Mouse (Mus musculus): ENCODE measurements at regions not wholly inside any gene's neighbourhood (a gene's known extent, or its start where the extent isn't known, plus 50 kb on each side); places are given as distances from the start of the nearest gene placed in this dataset.

DNA sequence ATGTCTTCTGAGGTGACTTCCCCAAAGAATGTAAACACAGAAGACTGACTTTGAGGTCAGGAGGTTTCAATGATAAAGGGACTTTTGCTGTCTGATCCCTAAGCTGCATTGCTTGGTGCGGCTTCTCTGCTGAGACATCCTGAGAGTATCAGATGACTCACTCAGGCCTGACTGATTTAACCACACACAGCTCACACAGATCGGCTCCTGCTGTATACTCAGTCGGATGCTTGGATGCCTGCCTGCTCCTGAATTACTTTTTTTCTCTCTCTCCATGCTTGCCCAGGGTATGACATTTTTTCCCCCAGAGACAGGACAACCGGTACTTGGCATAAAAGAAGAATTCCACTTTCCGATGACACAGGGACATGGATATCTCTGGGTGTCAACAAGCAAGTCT, 456.2 kb downstream of the Zfp704 start:
- 34% methylated on average over 5 of the region's 5 CpGs for WGBS

DNA sequence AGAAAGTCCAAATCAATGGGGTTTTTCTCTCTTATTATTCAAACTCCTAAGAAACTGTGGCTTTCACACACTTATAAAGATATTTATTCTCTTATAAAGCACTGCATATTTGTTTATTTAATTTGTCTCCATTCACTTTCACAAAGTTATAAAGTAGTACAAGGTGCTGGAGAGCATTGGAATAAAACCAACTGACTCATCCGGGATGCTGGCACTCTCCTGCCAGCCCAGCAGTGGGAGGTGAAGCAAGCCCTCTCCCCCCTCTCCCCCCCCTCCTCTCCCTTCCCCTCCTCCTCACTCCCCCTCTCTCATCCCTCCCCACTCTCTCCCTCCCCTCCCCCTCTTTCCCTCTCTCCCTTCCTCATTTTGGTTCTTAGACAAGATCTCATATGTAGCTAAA, 457.6 kb downstream of the Zfp704 start:
- Histone ChIP-seq H3K4me2 (no peak overlapping the region), H3K9me3 (ENCODE audit: low read depth, low read length) (no peaks in the 10 kb centered on the region), H3K4me1 (ENCODE audit: insufficient read depth) (no peaks in the 10 kb centered on the region), H3K27me3 (ENCODE audit: insufficient read depth, low read length) (no peaks in the 10 kb centered on the region), H3K9ac (no peak overlapping the region), H3K27ac (ENCODE audit: low read depth) (no peak overlapping the region), H3K4me3 (ENCODE audit: low read depth, low read length) (no peak overlapping the region), H3K36me3 (ENCODE audit: insufficient read depth) (no peaks in the 10 kb centered on the region)
- ATAC-seq (ENCODE audit: insufficient read depth), result no peak
- TF ChIP-seq CTCF (IDR thresholded peaks at IDR 0.05; ENCODE audit: low read depth), result no peak
- no peak for DNase-seq
- 29% methylated on average over 1 of the region's 1 CpGs for WGBS

More for the DNA sequence above, 456.2 kb downstream of the Zfp704 start:
- Histone ChIP-seq H3K27me3 (ENCODE audit: insufficient read depth, low read length) (no peaks in the 10 kb centered on the region), H3K4me1 (ENCODE audit: insufficient read depth) (no peaks in the 10 kb centered on the region), H3K9me3 (ENCODE audit: low read depth, low read length) (no peaks in the 10 kb centered on the region), H3K27ac (ENCODE audit: low read depth) (no peak overlapping the region), H3K4me2 (no peak overlapping the region), H3K36me3 (ENCODE audit: insufficient read depth) (no peaks in the 10 kb centered on the region), H3K4me3 (ENCODE audit: low read depth, low read length) (no peak overlapping the region), H3K9ac (no peak overlapping the region)
- no peak for ATAC-seq (ENCODE audit: insufficient read depth)
- DNase-seq, result no peak
- TF ChIP-seq CTCF (IDR thresholded peaks at IDR 0.05; ENCODE audit: low read depth), result no peak

DNA sequence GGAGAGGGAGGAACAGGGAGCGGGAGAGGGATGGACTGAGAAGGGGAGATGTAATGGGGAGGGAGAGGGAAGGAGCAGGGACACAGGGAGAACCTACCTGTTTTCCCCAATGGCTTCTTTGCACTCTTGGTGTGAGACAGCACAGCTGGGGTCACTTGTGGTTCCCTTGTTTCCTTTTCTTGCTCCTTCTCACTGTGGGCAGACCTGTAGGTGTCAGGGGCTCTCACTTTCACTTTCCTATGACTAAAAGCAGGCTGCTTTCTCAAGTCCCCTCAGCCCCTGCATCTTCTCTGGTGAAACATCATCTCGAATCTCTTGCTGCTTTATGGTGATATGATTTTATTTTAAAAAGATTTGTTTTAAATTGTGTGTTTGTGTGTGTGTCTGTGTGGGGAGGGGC, 458.3 kb downstream of the Zfp704 start:
- no peak for ATAC-seq (ENCODE audit: insufficient read depth)
- TF ChIP-seq CTCF (IDR thresholded peaks at IDR 0.05; ENCODE audit: low read depth), result no peak
- Histone ChIP-seq H3K27ac (ENCODE audit: low read depth) (no peak overlapping the region), H3K27me3 (ENCODE audit: insufficient read depth, low read length) (no peaks in the 10 kb centered on the region), H3K4me3 (ENCODE audit: low read depth, low read length) (no peak overlapping the region), H3K9ac (no peak overlapping the region), H3K4me2 (no peak overlapping the region), H3K9me3 (ENCODE audit: low read depth, low read length) (no peaks in the 10 kb centered on the region), H3K36me3 (ENCODE audit: insufficient read depth) (no peaks in the 10 kb centered on the region), H3K4me1 (ENCODE audit: insufficient read depth) (no peaks in the 10 kb centered on the region)
- 41% methylated on average over 2 of the region's 2 CpGs for WGBS
- no peak for DNase-seq

DNA sequence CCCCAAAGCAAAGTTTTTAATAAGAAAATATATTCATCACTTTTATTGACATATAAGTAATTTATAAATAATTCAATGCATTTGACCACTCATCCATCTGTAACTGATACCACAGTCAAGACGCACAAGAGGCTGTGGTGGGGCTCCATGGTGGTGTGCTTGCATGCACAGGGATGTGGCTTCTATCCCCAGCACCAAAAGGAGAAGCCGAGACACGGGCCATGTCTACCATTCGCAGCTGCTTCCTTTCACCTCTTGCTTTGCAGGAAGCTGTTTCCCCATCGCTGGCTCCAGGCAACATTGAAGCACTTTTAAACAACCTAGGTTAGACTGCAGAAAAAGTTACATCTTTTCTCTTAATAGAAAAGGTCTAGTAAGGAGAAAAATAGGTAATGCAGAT, 461.3 kb downstream of the Zfp704 start:
- H3K4me1 ChIP-seq (ENCODE audit: insufficient read depth), result no peaks in the 10 kb centered on the region
- no peak overlapping the region for H3K27ac ChIP-seq (ENCODE audit: low read depth)
- ATAC-seq (ENCODE audit: insufficient read depth) (no peak), DNase-seq (no peak)
- 81% methylated on average over 5 of the region's 5 CpGs for WGBS
- H3K4me3 ChIP-seq (ENCODE audit: low read depth, low read length), result no peak overlapping the region
- no peaks in the 10 kb centered on the region for H3K36me3 ChIP-seq (ENCODE audit: insufficient read depth)
- H3K27me3 ChIP-seq (ENCODE audit: insufficient read depth, low read length), result no peaks in the 10 kb centered on the region
- no peak for TF ChIP-seq CTCF (IDR thresholded peaks at IDR 0.05; ENCODE audit: low read depth)
- H3K9me3 ChIP-seq (ENCODE audit: low read depth, low read length), result no peaks in the 10 kb centered on the region
- H3K4me2 ChIP-seq, result no peak overlapping the region
- no peak overlapping the region for H3K9ac ChIP-seq

DNA sequence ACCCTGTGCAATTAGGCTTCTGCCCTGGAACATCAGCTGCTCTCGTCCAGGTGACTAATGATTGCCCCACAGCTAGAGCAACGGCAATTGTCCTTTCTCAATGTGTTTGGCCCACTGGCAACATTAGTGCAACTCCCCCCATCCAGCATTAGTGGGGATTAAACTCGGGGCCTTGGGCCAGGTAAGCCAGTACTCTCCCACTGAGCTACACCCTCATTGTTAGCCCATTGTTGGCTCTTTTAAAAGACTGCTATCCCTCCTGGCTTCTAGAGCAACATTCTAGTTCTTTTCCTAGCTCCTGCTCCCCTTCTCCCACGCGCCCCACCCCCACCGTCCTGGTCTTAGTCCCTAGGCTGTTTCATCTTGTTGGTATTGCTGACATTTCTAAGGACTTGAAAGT, 463.4 kb downstream of the Zfp704 start:
- no peaks in the 10 kb centered on the region for H3K36me3 ChIP-seq (ENCODE audit: insufficient read depth)
- TF ChIP-seq CTCF (IDR thresholded peaks at IDR 0.05; ENCODE audit: low read depth), result no peak
- no peak overlapping the region for H3K9ac ChIP-seq
- no peak overlapping the region for H3K4me2 ChIP-seq
- H3K4me1 ChIP-seq (ENCODE audit: insufficient read depth), result no peaks in the 10 kb centered on the region
- no peak overlapping the region for H3K4me3 ChIP-seq (ENCODE audit: low read depth, low read length)
- no peaks in the 10 kb centered on the region for H3K27me3 ChIP-seq (ENCODE audit: insufficient read depth, low read length)
- DNase-seq, result no peak
- no peaks in the 10 kb centered on the region for H3K9me3 ChIP-seq (ENCODE audit: low read depth, low read length)
- ATAC-seq (ENCODE audit: insufficient read depth), result no peak
- 58% methylated on average over 6 of the region's 6 CpGs for WGBS
- no peak overlapping the region for H3K27ac ChIP-seq (ENCODE audit: low read depth)

DNA sequence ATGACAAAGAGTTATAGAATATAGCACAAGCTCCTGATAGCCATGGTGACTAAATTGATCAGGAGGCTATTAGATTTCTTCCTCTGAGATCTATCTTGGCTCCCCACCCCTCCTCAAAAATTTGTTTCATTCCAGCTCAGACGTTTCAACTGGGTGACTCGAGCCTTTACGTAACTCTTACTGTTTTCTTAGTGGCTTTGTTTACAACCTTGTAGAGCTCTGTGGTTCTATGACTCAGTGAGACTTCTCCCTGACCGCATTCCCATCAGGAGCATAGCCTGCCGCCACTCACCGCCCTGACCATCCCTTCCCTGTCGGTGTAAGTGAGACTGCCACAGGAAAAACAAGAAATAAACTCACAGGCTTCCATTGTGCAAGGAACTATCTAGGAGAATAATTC, 464.3 kb downstream of the Zfp704 start:
- no peak overlapping the region for H3K9ac ChIP-seq
- H3K36me3 ChIP-seq (ENCODE audit: insufficient read depth), result no peaks in the 10 kb centered on the region
- no peak for DNase-seq
- WGBS, result 75% methylated on average over 7 of the region's 7 CpGs
- ATAC-seq (ENCODE audit: insufficient read depth), result no peak
- H3K4me1 ChIP-seq (ENCODE audit: insufficient read depth), result no peaks in the 10 kb centered on the region
- H3K9me3 ChIP-seq (ENCODE audit: low read depth, low read length), result no peaks in the 10 kb centered on the region
- TF ChIP-seq CTCF (IDR thresholded peaks at IDR 0.05; ENCODE audit: low read depth), result no peak
- no peak overlapping the region for H3K27ac ChIP-seq (ENCODE audit: low read depth)
- H3K4me2 ChIP-seq, result no peak overlapping the region
- no peaks in the 10 kb centered on the region for H3K27me3 ChIP-seq (ENCODE audit: insufficient read depth, low read length)
- H3K4me3 ChIP-seq (ENCODE audit: low read depth, low read length), result no peak overlapping the region

DNA sequence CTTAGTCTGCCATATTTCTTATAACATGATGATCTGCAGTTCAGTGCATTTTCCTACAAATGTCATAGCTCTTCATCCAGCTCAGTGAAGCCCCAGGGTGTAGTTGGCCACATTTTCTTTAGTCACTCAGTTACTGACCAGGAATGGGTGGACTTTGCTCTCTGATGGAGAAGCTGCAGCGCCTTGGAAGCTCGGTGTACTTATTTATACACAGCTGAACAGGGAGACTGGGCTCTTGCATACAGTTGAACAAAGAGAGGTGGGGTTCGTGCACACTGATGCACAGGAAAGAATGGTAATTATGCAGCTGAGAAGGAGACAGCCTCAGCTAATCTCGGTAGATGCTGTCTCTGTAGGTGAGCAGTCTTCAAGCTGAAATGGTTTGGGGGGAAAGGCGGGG, 468.0 kb downstream of the Zfp704 start:
- TF ChIP-seq CTCF (IDR thresholded peaks at IDR 0.05; ENCODE audit: low read depth), result no peak
- no peak for DNase-seq
- WGBS, result 60% methylated on average over 5 of the region's 5 CpGs
- H3K4me1 ChIP-seq (ENCODE audit: insufficient read depth), result no peaks in the 10 kb centered on the region
- no peak overlapping the region for H3K9ac ChIP-seq
- no peak overlapping the region for H3K4me2 ChIP-seq
- no peaks in the 10 kb centered on the region for H3K9me3 ChIP-seq (ENCODE audit: low read depth, low read length)
- H3K27me3 ChIP-seq (ENCODE audit: insufficient read depth, low read length), result no peaks in the 10 kb centered on the region
- no peak overlapping the region for H3K27ac ChIP-seq (ENCODE audit: low read depth)
- H3K4me3 ChIP-seq (ENCODE audit: low read depth, low read length), result no peak overlapping the region
- ATAC-seq (ENCODE audit: insufficient read depth), result no peak
- H3K36me3 ChIP-seq (ENCODE audit: insufficient read depth), result no peaks in the 10 kb centered on the region
